1 mouse cellular context compared by ENCODE assay signal in genomic region chr13:24634346-24635120, GRCm38 (mm10).
A peak's percentile ranks its signal among the peaks of the same experiment; 100 is the strongest.
TF ChIP-seq lines count a peak whose summit lies in the region.

No protein-coding gene starts in this region.

TF ChIP-seq in CH12.LX, 34 proteins besides CTCF, POLR2A, EP300 and RAD21 (continued from another document):
- peak; percentile 53; the same call in 1 of the 2 replicates for TF ChIP-seq BHLHE40 (IDR thresholded peaks at IDR 0.05; ENCODE audit: low read depth, low read length)
- TF ChIP-seq POLR2AphosphoS2 (IDR thresholded peaks at IDR 0.05; ENCODE audit: low read depth, low read length) = no peak
- no peak for TF ChIP-seq USF2 (conservative IDR thresholded peaks at IDR 0.05; ENCODE audit: low read depth, low read length)
- no peak for TF ChIP-seq KAT2A (IDR thresholded peaks at IDR 0.05; ENCODE audit: insufficient replicate concordance, low read length)
- TF ChIP-seq ELF1 (IDR thresholded peaks at IDR 0.05; ENCODE audit: low read depth, low read length) = peak; percentile 58; the same call in 1 of the 2 replicates
- TF ChIP-seq IRF4 (IDR thresholded peaks at IDR 0.05; ENCODE audit: low read depth, low read length) = peak; percentile 87
- no peak for TF ChIP-seq TBP (conservative IDR thresholded peaks at IDR 0.05; ENCODE audit: low read depth, low read length)
- TF ChIP-seq JUN (IDR thresholded peaks at IDR 0.05; ENCODE audit: insufficient read depth, low read depth, low read length) = peak; percentile 49
- TF ChIP-seq MYC (IDR thresholded peaks at IDR 0.05; ENCODE audit: low read depth, low read length) = no peak
- peak; percentile 98 for TF ChIP-seq MEF2A (IDR thresholded peaks at IDR 0.05; ENCODE audit: borderline replicate concordance, low read depth, low read length)
- no peak for TF ChIP-seq ZC3H11A (IDR thresholded peaks at IDR 0.05; ENCODE audit: low read depth, low read length)
- TF ChIP-seq MAX (IDR thresholded peaks at IDR 0.05; ENCODE audit: low read length) = no peak
- TF ChIP-seq NRF1 (IDR thresholded peaks at IDR 0.05; ENCODE audit: low read depth, low read length) = no peak
- TF ChIP-seq MXI1 (IDR thresholded peaks at IDR 0.05; ENCODE audit: low read depth, low read length) = peak; percentile 61; the same call in 1 of the 2 replicates
TF ChIP-seq in CH12.LX: peak in this region for 9.
